In the genomic region with DNA sequence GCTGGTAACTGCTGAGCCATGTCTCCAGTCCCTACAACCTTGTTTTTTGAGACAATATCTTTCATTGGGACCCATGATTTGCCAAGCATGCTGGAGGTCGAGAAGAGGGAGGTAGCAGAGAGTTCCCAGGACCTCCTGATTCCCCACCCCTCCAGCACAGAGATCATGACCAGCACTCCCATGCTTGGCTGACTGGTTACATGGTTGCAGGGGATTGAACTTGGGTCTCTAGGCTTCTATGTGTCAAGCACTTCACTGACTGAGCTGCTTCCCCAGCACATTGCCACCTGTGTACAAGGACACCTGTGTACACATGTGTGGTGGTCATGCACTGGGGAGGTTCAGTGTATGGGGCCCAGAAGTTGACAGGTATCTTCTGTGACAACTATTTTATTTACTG, we compare ENCODE assay signal across 46 mouse cellular contexts. TPM values are rescaled to one million over a fixed set of nuclear protein-coding genes. Genes with fewer than 3 reads are reported as not detected.
"Had no signal": no experiment of that assay in that cellular context is flagged by ENCODE, and none has a peak within 500 bp of the region (broad histone marks: within the 10 kb centered on the region; RNA-seq: fewer than 3 reads in every experiment).

No protein-coding gene starts in this region.

- H3K36me3 ChIP-seq: limb, embryonic 10.5 days; limb, embryonic 12.5 days; limb, embryonic 13.5 days; limb, embryonic 15.5 days; liver, embryonic 12.5 days; liver, embryonic 13.5 days; liver, embryonic 15.5 days; lung, embryonic 15.5 days; midbrain, embryonic 10.5 days; midbrain, embryonic 12.5 days; midbrain, embryonic 13.5 days; midbrain, embryonic 15.5 days; neural tube, embryonic 12.5 days had no signal

- H3K27ac ChIP-seq: limb, embryonic 10.5 days; limb, embryonic 12.5 days; limb, embryonic 13.5 days; limb, embryonic 15.5 days; liver, embryonic 12.5 days; liver, embryonic 13.5 days; liver, embryonic 14.5 days; liver, embryonic 15.5 days; lung, embryonic 15.5 days; macrophage; midbrain, embryonic 10.5 days; midbrain, embryonic 12.5 days; midbrain, embryonic 13.5 days; midbrain, embryonic 15.5 days; neural tube, embryonic 12.5 days had no signal

- H3K4me3 ChIP-seq: limb, embryonic 10.5 days; limb, embryonic 12.5 days; limb, embryonic 13.5 days; limb, embryonic 15.5 days; liver, embryonic 12.5 days; liver, embryonic 13.5 days; liver, embryonic 15.5 days; lung, embryonic 15.5 days; megakaryocyte, embryonic 14.5 days; midbrain, embryonic 10.5 days; midbrain, embryonic 12.5 days; midbrain, embryonic 13.5 days; midbrain, embryonic 15.5 days; myocyte; neural tube, embryonic 12.5 days had no signal

- DNase-seq: left cerebral cortex, postnatal 4 days; liver; liver, embryonic 13.5 days; liver, postnatal 0 days; lung, adult 18-20 months; lung, adult 2 months; lung, embryonic 14.5 days; lung, postnatal 10 days; lung, postnatal 14 days; lung, postnatal 36 days; lung, postnatal 4 days; midbrain, embryonic 14.5 days had no signal

- H3K9me3 ChIP-seq: limb, embryonic 10.5 days; limb, embryonic 13.5 days; liver, embryonic 12.5 days; liver, embryonic 13.5 days; liver, embryonic 15.5 days; lung, embryonic 15.5 days; midbrain, embryonic 15.5 days had no signal

- H3K27me3 ChIP-seq: limb, embryonic 12.5 days; limb, embryonic 13.5 days; limb, embryonic 15.5 days; liver, embryonic 12.5 days; liver, embryonic 13.5 days; liver, embryonic 15.5 days; lung, embryonic 15.5 days; megakaryocyte, embryonic 14.5 days; midbrain, embryonic 12.5 days; midbrain, embryonic 13.5 days; midbrain, embryonic 15.5 days; neural tube, embryonic 12.5 days had no signal

- H3K4me1 ChIP-seq: limb, embryonic 10.5 days; limb, embryonic 12.5 days; limb, embryonic 13.5 days; limb, embryonic 15.5 days; liver, embryonic 12.5 days; liver, embryonic 13.5 days; liver, embryonic 15.5 days; lung, embryonic 15.5 days; megakaryocyte, embryonic 14.5 days; midbrain, embryonic 10.5 days; midbrain, embryonic 12.5 days; midbrain, embryonic 13.5 days; midbrain, embryonic 15.5 days; neural tube, embryonic 12.5 days had no signal

RNA-seq across cellular contexts. Expression of a gene that starts 2.6 kb away (rescaled TPM):
- total RNA-seq: left cerebral cortex, postnatal 10 days; left cerebral cortex, postnatal 14 days; left cerebral cortex, postnatal 25 days; left cerebral cortex, postnatal 36 days; left cerebral cortex, postnatal 4 days; liver, adult 2 months; midbrain, postnatal 0 days; monocyte, adult 5-6 weeks had no signal
- polyA plus RNA-seq: limb, embryonic 10.5 days; limb, embryonic 11.5 days; limb, embryonic 12.5 days; limb, embryonic 13.5 days; limb, embryonic 15.5 days; liver, adult 2 months; liver, embryonic 11.5 days; lung, embryonic 14.5 days; lung, embryonic 15.5 days; lung, embryonic 16.5 days; macrophage; midbrain, embryonic 10.5 days; midbrain, embryonic 11.5 days; midbrain, embryonic 12.5 days; midbrain, embryonic 13.5 days; midbrain, embryonic 14.5 days; midbrain, embryonic 15.5 days; midbrain, embryonic 16.5 days; midbrain, postnatal 0 days; myocyte; neural tube, embryonic 11.5 days; neural tube, embryonic 12.5 days had no signal

RNA-seq across cellular contexts. Expression of a gene that starts 45.9 kb away (rescaled TPM):
- total RNA-seq: midbrain, postnatal 0 days had no signal
- polyA plus RNA-seq: limb, embryonic 10.5 days; limb, embryonic 12.5 days; midbrain, embryonic 10.5 days; midbrain, embryonic 11.5 days; midbrain, embryonic 12.5 days; midbrain, embryonic 13.5 days; neural tube, embryonic 11.5 days; neural tube, embryonic 12.5 days had no signal

RNA-seq across cellular contexts. Expression of a gene that starts 58.5 kb away (rescaled TPM):
- total RNA-seq: left cerebral cortex, postnatal 10 days; left cerebral cortex, postnatal 14 days; left cerebral cortex, postnatal 25 days; left cerebral cortex, postnatal 36 days; left cerebral cortex, postnatal 4 days; megakaryocyte progenitor cell, adult 5-6 weeks; megakaryocyte, adult 5-6 weeks; megakaryocyte-erythroid progenitor cell, adult 5-6 weeks; midbrain, postnatal 0 days; monocyte, adult 5-6 weeks had no signal
- polyA plus RNA-seq: limb, embryonic 10.5 days; limb, embryonic 11.5 days; limb, embryonic 12.5 days; limb, embryonic 13.5 days; limb, embryonic 14.5 days; limb, embryonic 15.5 days; lung, postnatal 0 days; macrophage; midbrain, embryonic 10.5 days; midbrain, embryonic 11.5 days; midbrain, embryonic 12.5 days; midbrain, embryonic 13.5 days; midbrain, embryonic 14.5 days; midbrain, embryonic 15.5 days; midbrain, embryonic 16.5 days; midbrain, postnatal 0 days; neural tube, embryonic 11.5 days; neural tube, embryonic 12.5 days had no signal
